Mouse (Mus musculus) testis, adult 2 months (tissue): Measurements from ENCODE around the gene Top2a.

Source experiments
- CTCF ChIP-seq: fragments of 200-500 bp; IDR thresholded peaks from 2 replicates; pipeline ENCODE4 v1.5.1; 2012; ENCODE audit warnings: low read depth, mild to moderate bottlenecking, inconsistent platforms, low read length, moderate library complexity; ENCODE audit not compliant: control insufficient read depth, insufficient read depth, insufficient replicate concordance
- POLR2A ChIP-seq: fragments of 200-500 bp; IDR thresholded peaks from 2 replicates; pipeline ENCODE4 v1.6.1; 2012; ENCODE audit warnings: low read depth, mild to moderate bottlenecking, inconsistent platforms, low read length, moderate library complexity; ENCODE audit not compliant: control insufficient read depth

DNA sequence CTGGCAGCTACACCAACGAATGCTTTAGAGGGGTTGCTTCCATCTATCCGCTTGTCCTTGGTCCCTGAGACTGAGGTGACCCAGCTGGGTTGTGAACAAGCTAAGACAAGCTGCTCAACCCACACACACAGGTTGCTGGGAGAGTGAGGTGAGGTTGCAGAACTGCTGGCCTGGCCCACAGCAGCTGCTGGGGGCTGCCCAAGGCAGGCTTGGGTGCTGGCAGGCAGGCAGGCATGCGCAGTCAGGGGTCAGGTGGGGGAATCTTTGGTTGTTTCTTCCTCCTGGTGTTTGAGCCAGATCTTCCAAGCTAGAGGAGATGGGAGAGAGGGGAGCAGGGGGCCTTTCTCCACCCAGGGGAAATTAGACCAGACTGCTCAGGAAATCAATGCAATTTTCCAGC, 36.4 kb upstream of the Top2a start:
- TF ChIP-seq POLR2A (no peak), CTCF (no peak)
